Mouse (Mus musculus) common myeloid progenitor, adult 5-6 weeks (primary cell): Measurements from ENCODE around the gene Spag17. TPM values are rescaled to one million over a fixed set of nuclear protein-coding genes. Genes with fewer than 3 reads are reported as not detected.

ENCODE experiments used
- ATAC-seq: replicated peaks from 2 replicates; pipeline ENCODE4 v1.8.0; 2016; ENCODE audit warnings: low read depth, mild to moderate bottlenecking, moderate TSS enrichment, inconsistent platforms; ENCODE audit not compliant: poor library complexity, severe bottlenecking
- total RNA-seq: library from RNA; stranded (forward); fragments of 200-1000, 187-1606 nt; gene quantifications from 2 replicates; pipeline ENCODE4 v1.2.3, GENCODE M21; 2017

Gene Spag17
- total RNA-seq, 1 experiment from 2014 or later, result not detected

GRCm38 (mm10) chr3:100161665-100162314 is 276.6 kb downstream of the Spag17 start:
- no peak for ATAC-seq

- peak; percentile 98 for ATAC-seq
Measured at GRCm38 (mm10) chr3:100162315-100163105, 277.3 kb downstream of the Spag17 start, which contains the start of the genes Gdap2 and Wdr3. TSS of gene Gdap2 (plus strand) at chr3:100162381. TSS of gene Wdr3 (minus strand) at chr3:100162407.

GRCm38 (mm10) chr3:100163556-100163955 is 278.4 kb downstream of the Spag17 start:
- no peak for ATAC-seq

DNA sequence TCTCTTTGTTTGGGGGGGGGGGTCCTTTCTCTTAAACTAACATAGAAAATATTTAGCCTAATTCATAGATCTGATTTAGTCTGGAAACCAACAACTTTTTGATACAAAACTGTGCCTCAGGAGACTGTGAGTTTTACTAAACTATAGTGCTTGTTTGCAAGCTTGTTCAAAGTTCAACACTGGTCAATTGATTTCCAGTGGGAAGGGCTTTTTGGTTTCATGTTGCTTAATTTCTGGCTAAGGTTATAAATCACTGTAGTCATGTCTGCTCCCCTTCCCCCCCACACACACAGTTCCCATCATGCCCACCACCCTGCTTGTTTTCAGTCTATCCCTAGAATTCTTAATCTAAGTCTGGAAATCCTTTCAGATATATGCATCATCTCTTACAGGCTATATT is 279.8 kb downstream of the Spag17 start:
- ATAC-seq, result no peak

DNA sequence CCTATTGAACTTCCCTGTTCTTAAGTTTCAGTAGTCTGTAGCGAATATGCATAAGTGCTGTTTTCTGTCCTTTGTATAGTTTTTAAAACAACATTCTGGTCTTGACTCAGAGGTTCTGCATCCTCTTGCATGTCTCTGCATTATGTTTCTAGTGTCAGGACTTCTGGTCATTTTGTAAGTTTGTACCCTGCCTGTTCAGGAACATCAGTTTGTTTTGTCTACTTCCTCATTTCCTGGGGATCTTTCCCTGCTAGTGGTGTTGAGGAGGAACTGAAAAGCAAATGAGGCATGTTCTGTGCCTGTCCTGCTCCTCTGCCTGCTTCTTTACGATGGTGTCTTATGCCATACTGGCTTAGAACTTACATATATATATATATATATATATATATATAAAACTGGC is 290.8 kb downstream of the Spag17 start:
- peak; percentile 92 for ATAC-seq

GRCm38 (mm10) chr3:100180471-100180870 is 295.3 kb downstream of the Spag17 start:
- ATAC-seq, result no peak

DNA sequence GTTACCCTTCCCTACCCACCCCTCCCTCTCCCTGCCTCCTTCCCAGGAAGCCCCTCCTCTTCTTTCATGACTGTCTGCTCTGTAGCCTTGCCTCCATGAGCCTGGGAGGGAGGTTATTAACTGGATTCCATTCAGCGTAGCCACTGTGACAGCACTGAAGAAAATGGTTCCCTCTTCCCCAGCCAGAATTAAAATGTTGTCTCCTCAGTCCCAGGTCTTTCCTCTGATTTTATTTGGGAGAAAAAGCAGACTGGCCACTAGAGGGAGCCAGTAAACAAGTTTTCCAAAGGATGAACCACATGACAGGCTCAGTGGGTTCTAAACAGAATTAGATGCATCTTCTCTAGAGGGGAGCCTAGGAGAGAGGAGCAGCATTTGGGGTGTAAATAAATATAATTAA is 304.2 kb downstream of the Spag17 start:
- ATAC-seq, result peak; percentile 77; the same call in 1 of the 2 replicates

- ATAC-seq, result no peak
Measured at GRCm38 (mm10) chr3:100189861-100190260, 304.7 kb downstream of the Spag17 start.
